Comparison of ENCODE assay signal across 16 mouse cellular contexts in the genomic region with DNA sequence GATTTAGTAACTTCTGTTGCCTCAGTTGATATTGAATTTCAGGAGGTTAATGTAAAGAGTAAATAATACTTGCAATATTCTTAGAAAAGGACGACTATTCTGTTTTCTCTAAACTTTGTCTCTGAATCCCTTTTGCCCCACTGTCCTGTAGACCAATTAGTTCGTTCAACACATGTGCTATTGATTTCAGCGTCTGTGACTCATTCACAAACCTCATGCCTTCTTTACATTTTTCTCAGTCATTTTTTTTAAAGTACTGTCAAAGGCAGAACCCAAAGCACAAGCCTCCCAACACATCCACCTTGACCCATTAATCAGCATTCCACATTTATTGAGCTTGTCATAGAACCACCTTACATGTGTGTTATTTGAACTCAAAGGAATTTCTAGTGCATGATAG.
"Had no signal": no experiment of that assay in that cellular context is flagged by ENCODE, and none has a peak within 500 bp of the region (broad histone marks: within the 10 kb centered on the region; RNA-seq: fewer than 3 reads in every experiment).

No protein-coding gene starts in this region.

- H3K27ac ChIP-seq: neural tube, embryonic 13.5 days; neural tube, embryonic 15.5 days; stomach, embryonic 15.5 days; stomach, postnatal 0 days had no signal

- H3K4me1 ChIP-seq: neural tube, embryonic 13.5 days; neural tube, embryonic 15.5 days; stomach, embryonic 15.5 days had no signal

- H3K4me3 ChIP-seq: neural tube, embryonic 13.5 days; neural tube, embryonic 15.5 days; stomach, embryonic 15.5 days had no signal

- H3K4me2 ChIP-seq: neural tube, embryonic 13.5 days; neural tube, embryonic 15.5 days; stomach, embryonic 15.5 days had no signal

- H3K36me3 ChIP-seq: neural tube, embryonic 13.5 days; neural tube, embryonic 15.5 days; stomach, embryonic 15.5 days had no signal

- H3K27me3 ChIP-seq: neural tube, embryonic 13.5 days; neural tube, embryonic 15.5 days; stomach, embryonic 15.5 days had no signal

- DNase-seq: retina, postnatal 1 day; right cerebral cortex, adult 18-20 months; right cerebral cortex, postnatal 14 days; right cerebral cortex, postnatal 25 days; right cerebral cortex, postnatal 4 days; spleen, adult 18-20 months; thymus, adult 18-20 months; thymus, adult 2 months; thymus, postnatal 14 days; thymus, postnatal 25 days; thymus, postnatal 36 days; thymus, postnatal 4 days had no signal

- H3K9me3 ChIP-seq: neural tube, embryonic 13.5 days; neural tube, embryonic 15.5 days; stomach, embryonic 15.5 days had no signal

- H3K9ac ChIP-seq: neural tube, embryonic 13.5 days; neural tube, embryonic 15.5 days; stomach, embryonic 15.5 days had no signal
